Mouse (Mus musculus) MEL (cell line): ENCODE results near the gene Kcna7.
"Not testable (repeated sequence)": the region's sequence is repeated elsewhere in the genome, so short reads cannot be mapped to it uniquely, and the experiment has no call there.

Experiments used
- CHD2 ChIP-seq: IDR thresholded peaks from 2 replicates; pipeline ENCODE4 v1.6.1; 2011; ENCODE audit warnings: low read length, improper control_type of control experiment
- CTCF ChIP-seq, 3 experiments: IDR thresholded peaks in 2 of 3; conservative IDR thresholded peaks in 1 of 3; 2 replicates each; pipeline ENCODE4 v1.5.1; 2011 to 2012; ENCODE audit warnings: low read length in 3 of 3, low read depth in 2 of 3, mild to moderate bottlenecking in 2 of 3, improper control_type of control experiment in 1 of 3, inconsistent platforms in 1 of 3, mixed read lengths in 1 of 3, moderate library complexity in 1 of 3; ENCODE audit not compliant: control insufficient read depth in 1 of 3, insufficient read depth in 1 of 3, poor library complexity in 1 of 3, severe bottlenecking in 1 of 3
- EP300 ChIP-seq, 2 experiments: IDR thresholded peaks; 2 replicates each; pipeline ENCODE4 v1.6.1; 2011; ENCODE audit warnings: improper control_type of control experiment in 2 of 2, low read length in 2 of 2, low read depth in 1 of 2, mild to moderate bottlenecking in 1 of 2
- GATA1 ChIP-seq: IDR thresholded peaks from 2 replicates; pipeline ENCODE4 v1.6.1; 2011; ENCODE audit warnings: low read depth, low read length, improper control_type of control experiment
- POLR2A ChIP-seq, 2 experiments: IDR thresholded peaks; 2 replicates each; pipeline ENCODE4 v1.6.1; 2011 to 2012; ENCODE audit warnings: low read length in 2 of 2, mild to moderate bottlenecking in 2 of 2, control low read depth in 1 of 2, improper control_type of control experiment in 1 of 2, low read depth in 1 of 2, moderate library complexity in 1 of 2; ENCODE audit not compliant: control insufficient read depth in 1 of 2, insufficient read depth in 1 of 2, poor library complexity in 1 of 2
- POLR2AphosphoS2 ChIP-seq: IDR thresholded peaks from 2 replicates; pipeline ENCODE4 v1.6.1; 2011; ENCODE audit warnings: low read length, improper control_type of control experiment
- RCOR1 ChIP-seq: IDR thresholded peaks from 2 replicates; pipeline ENCODE4 v1.6.1; 2012; ENCODE audit warnings: low read depth, mild to moderate bottlenecking, inconsistent platforms, low read length, improper control_type of control experiment
- SMC3 ChIP-seq: IDR thresholded peaks from 2 replicates; pipeline ENCODE4 v1.6.1; 2011; ENCODE audit warnings: low read depth, low read length, improper control_type of control experiment
- TCF12 ChIP-seq: IDR thresholded peaks from 2 replicates; pipeline ENCODE4 v1.6.1; 2014; ENCODE audit warnings: low read depth, mild to moderate bottlenecking, inconsistent platforms, low read length, improper control_type of control experiment, moderate library complexity

- not testable (repeated sequence) for TF ChIP-seq CTCF (IDR thresholded peaks at IDR 0.05 in 2 of 3, conservative IDR thresholded peaks at IDR 0.05 in 1 of 3; ENCODE audit: control insufficient read depth in 1 of 3, insufficient read depth in 1 of 3, low read depth in 2 of 3, low read length in 3 of 3, poor library complexity in 1 of 3, severe bottlenecking in 1 of 3); TCF12; POLR2A (IDR thresholded peaks at IDR 0.05; ENCODE audit: control insufficient read depth in 1 of 2, insufficient read depth in 1 of 2, low read depth in 1 of 2, low read length in 2 of 2, poor library complexity in 1 of 2); RCOR1; POLR2AphosphoS2; GATA1; EP300 (IDR thresholded peaks at IDR 0.05; ENCODE audit: low read depth in 1 of 2, low read length in 2 of 2); CHD2; SMC3
Observed at GRCm38 (mm10) chr7:45359081-45359480, 46.4 kb upstream of the Kcna7 start.
